Mouse (Mus musculus) naive thymus-derived CD4-positive, alpha-beta T cell, adult 2 months (primary cell): ENCODE data around the gene Abcc10.

Experiments used
- DNase-seq: peaks from one replicate; pipeline ENCODE4 v3.0.0-alpha.2; 2011; ENCODE audit warnings: low read depth

Gene Abcc10

GRCm38 (mm10) chr17:46258279-46259053 is 69.7 kb downstream of the Abcc10 start:
- DNase-seq: no peak

- no peak for DNase-seq
Observed at GRCm38 (mm10) chr17:46255147-46255546, 73.0 kb downstream of the Abcc10 start.

GRCm38 (mm10) chr17:46254106-46254505 is 74.0 kb downstream of the Abcc10 start:
- DNase-seq: no peak

- peak; percentile 93 for DNase-seq
Observed at GRCm38 (mm10) chr17:46253452-46254084, 74.6 kb downstream of the Abcc10 start, which contains the start of gene Lrrc73. Gene Lrrc73 (plus strand): TSS chr17:46253531.
